Mouse (Mus musculus) gastrocnemius, postnatal 36 days (tissue): ENCODE measurements around the gene Mprip. TPM values are rescaled to one million over a fixed set of nuclear protein-coding genes. Genes with fewer than 3 reads are reported as not detected.
"Not testable (repeated sequence)": the region's sequence is repeated elsewhere in the genome, so short reads cannot be mapped to it uniquely, and the experiment has no call there.

Experiments
- DNase-seq, 2 experiments: peaks; one replicate each; pipeline ENCODE4 v3.0.0; 2022
- intact Hi-C: fragments of 180-260 bp; cut with DNase I; formaldehyde crosslinking; loops from one replicate; pipeline ENCODE4 v1.15.1; 2025
- total RNA-seq, 2 experiments: library from RNA; stranded (reverse); gene quantifications; 2 replicates each; pipeline ENCODE4 v1.2.3; 2021

Mprip gene
- total RNA-seq, 2 experiments from 2014 or later, result 65.7 to 76.2 TPM

DNA sequence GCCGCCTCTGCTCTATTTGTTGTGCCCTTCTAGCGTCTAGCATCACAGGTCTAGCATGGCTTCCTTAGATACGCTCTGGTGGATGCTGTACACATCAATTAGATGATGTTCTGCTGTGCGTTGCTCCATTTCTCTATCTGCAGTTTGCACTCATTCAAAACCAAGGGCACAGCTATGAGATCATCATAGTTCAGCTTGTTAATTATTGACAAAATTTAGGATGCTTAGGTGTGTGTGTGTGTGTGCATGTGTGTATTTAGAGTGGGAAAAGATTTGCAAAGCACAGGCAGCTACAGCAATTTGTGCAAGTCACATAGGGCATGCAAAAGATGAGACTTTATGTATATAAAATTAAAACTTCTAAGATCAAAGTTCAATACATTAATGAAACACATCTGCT, 12.0 kb upstream of the Mprip start:
- intact Hi-C loops, result no loop called here
- no peak for DNase-seq

DNA sequence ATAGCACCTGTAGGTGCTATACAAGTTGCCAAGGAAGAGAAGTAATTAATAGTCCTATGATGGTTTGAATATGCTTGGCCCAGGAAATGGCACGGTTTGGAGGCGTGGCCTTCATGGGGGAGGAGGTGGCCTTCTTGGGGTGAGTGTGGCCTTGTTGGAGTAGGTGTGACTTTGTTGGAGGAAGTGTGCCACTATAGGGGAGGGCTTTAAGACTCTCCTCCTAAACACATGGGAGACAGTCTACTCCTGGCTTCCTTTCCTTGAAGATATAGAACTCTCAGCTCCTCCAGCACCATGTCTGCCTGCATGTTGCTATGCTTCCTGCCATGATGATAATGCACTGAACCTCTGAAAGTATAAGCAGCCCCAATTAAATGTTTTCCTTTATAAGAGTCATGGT, 8.1 kb upstream of the Mprip start:
- no peak for DNase-seq
- intact Hi-C loops, result no loop called here

DNA sequence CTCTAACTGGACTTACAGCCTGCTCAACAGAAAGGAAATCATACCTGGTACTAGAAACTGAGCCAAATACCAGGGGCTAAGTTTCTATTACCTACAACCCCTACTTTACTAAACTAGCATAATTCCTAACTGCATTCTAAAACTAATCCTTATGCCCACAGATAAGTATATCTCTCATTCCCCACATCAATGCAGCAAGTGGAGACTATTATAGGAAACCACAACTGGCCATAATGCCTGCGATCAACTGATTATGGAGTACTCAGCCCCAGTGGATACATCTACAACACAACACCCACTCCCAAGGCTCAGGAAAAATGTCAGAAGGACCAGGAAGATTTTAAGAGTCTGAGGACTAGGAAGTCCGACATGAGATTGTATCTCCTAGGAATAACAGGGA, 7.6 kb upstream of the Mprip start:
- intact Hi-C loops, result no loop called here
- no peak for DNase-seq

DNA sequence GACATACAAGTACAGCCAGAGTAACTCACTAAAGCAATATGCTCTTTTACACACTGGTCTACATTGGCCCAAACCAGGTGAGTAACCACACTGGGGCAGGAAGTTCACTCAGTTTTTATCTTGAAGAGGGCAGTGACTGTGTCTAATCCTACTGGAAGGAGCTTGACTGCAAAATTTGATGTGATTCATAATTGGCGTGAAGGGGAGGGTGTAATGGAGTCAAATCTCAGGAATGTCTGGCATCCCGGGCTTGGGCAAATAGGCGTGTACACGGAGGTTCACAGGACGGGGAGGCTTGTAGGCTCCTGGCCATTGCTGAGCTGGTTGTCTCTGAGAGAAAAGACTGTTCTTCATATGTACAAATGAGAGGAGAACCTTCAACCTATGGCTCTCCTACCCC, 5.8 kb upstream of the Mprip start:
- intact Hi-C loops, result no loop called here
- no peak for DNase-seq

DNA sequence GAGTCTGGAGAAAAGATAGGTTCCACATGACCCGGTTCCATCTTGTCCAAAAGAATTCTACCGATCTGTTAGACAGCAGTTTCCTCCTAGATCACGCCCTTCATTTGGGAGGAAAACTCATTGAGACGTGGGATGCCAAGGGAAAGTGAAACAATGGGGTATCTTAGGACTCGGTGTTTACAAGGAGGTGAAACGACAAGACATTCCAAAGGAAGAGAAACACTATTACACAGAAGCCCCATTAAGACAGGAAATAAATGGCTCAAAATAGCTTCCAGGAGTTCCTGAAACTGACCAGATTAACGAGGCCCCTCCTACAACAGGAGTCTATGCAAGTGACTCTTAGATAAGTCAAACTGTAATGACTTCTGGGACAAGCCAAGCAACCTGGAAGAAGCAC, 5.1 kb upstream of the Mprip start:
- intact Hi-C loops, result no loop called here
- DNase-seq, result no peak

DNA sequence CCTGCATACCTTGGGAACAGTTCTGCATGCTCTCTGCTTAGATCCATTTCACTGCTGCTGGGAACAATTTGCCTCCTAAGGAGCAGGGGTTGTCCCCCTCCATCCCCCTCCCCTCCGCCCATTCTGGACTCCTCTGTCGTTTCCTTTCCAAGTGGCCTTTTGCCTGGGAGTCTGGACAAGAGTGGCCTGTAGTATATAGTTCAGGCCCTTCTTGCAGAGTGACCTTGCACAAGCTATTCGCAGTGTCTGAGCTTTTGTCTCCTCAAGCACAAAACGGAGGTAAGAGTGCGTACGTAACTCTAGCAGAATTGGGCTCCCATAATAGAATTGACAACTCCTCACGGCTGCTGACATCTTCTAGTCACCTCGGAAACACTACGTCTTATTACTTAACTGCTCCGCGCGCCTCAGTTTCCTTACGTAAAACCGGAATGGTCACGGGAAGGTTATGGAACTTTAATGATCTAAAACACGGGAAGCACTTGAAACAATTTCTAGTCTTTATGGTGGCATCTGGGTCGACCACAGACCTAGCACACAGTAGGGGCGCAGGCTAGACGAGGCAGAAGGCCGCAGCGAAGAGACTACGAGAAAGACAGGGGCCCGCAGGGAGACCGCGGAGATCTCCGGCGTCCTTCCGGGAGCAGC, 620 bp downstream of the Mprip start:
- DNase-seq, result no peak
- intact Hi-C loops, result loop anchor here (5.0 kb wide), 1 partner anchor 46 kb away; no protein-coding TSS in a partner anchor

DNA sequence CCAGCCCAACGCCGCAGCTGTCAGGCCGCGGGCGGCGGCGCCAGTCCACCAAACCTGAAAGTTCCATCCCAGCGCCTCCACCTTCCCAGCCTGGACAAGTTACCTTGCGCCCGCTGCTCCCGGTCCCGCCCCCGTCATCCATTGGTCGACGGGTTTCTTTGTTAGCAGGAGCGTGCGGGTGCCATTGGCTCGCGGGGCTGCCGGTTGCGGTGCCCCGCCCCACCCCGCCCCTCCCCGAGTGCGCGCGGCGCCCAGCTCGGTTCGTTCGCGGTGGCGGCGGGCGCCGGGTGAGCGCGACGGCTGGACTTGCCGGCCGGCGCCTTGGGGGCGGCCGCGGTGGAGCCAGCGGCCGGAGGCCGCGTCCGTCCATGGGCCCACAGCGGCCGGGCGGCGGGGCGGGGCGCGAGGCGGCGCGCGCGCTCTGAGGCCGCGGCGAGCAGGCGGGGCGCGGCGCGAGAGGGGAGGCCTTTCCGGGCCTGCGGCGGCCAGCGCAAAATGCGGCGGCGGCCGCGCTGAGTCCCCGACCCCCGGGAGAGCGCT, 1.2 kb downstream of the Mprip start:
- DNase-seq, result peak; percentile 89 to 95
- intact Hi-C loops, result loop anchor here (5.0 kb wide), 1 partner anchor 45 kb away; no protein-coding TSS in a partner anchor

DNA sequence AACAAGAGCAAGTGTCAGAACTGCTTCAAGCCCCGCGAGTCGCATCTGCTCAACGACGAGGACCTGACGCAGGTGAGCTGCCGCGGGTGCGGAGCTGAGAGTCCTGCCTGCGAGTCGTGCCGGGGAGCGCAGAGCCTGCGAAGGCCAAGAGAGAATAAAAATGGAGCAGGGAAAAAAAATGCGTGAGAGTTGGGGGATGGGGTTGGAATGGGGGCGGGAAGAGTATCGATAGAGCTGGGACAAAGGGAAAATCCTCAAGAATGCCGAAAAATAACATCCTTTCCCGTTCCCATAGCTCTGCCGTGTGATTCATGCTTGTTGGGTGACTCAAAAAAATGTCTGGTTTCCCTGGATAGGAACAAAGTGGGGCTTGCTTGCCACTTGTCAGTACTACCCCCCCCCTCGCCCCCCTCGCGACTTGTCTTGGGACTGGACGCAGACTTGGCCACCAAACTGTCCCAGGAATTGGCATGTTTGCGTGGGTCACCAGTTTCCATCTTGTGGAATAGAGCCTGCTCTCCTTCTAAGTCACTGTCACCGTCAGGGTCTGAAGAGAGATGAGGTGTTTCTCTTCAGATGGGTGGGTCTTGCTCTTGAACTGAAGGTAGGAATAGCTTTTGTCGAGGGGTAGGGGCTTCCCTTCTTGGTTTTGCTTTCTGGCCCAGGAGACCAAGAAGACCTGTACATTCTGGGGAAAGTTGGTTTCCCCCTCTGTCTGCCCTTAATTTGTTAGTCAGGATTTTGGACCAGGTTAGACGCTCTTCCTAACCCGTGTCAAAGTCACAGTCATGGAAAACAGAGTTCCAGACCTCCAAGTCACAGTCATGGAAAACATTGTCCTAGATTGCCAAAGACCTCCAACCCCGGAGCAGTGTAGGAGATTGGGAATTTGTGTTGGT, 2.0 kb downstream of the Mprip start:
- DNase-seq, result no peak
- intact Hi-C loops, result loop anchor here (5.0 kb wide), 1 partner anchor 44 kb away; no protein-coding TSS in a partner anchor

DNA sequence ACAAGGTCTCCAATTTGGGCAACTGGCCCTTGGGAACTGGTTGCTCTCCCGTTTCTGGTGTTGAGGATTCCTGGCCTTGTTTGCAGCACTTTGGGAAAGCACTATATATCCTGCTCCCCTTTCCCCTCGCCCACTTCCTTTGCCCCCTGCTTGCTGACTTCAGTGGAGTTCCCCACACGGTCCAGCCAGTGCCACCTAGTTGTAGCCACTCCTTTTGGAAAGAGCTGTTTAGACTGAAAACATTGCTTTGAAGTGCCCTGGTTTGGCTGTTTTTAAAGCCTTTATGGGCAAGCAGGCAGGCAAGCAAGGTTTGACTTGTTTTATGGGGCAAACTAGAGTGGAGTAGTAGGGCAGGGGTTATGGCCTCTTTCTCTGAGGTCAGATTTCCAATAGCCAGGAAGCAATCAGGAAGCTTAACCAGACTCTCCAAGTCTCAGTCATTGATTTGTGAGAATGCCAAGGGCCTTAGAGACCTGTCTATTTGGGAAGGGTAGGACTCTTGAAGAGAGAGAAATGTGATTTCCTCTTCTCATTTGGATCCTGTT, 2.7 kb downstream of the Mprip start:
- intact Hi-C loops, result loop anchor here (5.0 kb wide), 1 partner anchor 43 kb away; no protein-coding TSS in a partner anchor
- no peak for DNase-seq

DNA sequence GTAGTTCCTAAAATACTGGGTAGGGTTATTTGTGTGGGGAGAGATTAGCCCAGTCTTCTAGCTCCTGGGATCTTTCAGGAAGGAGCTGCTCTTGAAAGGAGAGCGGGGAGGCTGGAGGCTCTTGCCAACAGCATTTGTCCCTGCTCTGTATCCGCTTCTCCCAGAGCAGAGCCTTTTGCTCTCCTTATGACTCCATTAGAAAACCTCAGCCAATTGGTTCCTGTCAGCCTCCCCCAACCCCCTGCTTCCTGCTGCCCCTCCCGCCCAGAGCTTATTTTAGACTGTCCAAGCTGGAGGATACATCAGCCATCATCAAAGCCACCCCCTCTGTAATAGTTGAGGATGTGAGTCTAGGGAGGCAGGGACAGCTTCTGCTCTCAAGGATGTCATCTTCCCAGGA, 3.7 kb downstream of the Mprip start:
- intact Hi-C loops, result loop anchor here (5.0 kb wide), 1 partner anchor 42 kb away; no protein-coding TSS in a partner anchor
- peak in 1 of 2 experiments; percentile 47 for DNase-seq

DNA sequence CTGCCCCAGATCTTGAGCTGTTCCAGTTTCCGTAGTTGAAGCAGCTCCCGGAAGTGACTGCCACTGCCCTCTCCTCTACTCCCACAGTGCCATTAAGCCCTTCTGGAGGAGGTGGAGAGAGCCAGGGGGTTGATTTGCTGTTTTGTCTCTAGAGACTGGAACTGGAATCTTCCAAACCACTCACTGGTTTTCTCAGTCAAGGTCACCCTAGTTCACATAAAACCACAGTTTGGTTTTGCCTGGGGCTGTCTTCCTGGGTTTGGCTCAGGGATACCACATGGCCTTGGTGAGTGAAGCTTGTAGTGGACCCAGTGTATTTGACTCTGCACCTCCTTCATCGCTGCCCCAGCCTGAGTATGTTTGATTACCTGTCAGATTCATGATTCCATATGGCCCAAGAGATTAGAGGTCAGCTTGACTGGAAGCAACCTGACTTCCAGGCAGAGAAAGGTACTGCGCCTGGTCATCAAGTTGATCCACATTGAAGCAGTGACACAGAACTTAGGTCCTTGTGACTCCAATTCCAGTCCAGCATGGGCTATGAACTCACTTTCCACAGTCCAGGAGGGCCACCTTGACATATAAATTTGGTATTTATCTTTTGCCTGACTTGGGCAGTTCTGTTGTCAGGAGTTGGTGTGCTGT, 10.1 kb downstream of the Mprip start:
- no peak for DNase-seq
- intact Hi-C loops, result no loop called here

DNA sequence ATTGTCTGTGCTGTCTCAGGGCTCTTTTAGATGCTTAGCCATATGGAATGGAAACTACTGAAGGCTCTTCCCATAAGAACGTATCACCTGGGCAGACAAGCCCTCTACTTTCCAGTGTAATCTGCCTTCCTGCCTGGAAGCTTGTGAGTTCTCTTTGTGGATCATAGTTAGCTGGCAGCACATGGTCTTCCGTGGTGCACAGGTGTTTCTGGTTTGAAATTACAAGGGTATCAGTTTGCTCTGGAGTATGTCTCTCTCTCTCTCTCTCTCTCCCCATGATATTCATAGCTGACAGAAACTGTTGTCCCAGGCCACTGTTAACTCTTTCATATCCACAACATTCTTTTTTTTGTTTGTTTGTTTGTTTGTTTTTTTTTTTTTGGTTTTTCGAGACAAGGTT, 12.9 kb downstream of the Mprip start:
- intact Hi-C loops, result no loop called here
- DNase-seq, result no peak

DNA sequence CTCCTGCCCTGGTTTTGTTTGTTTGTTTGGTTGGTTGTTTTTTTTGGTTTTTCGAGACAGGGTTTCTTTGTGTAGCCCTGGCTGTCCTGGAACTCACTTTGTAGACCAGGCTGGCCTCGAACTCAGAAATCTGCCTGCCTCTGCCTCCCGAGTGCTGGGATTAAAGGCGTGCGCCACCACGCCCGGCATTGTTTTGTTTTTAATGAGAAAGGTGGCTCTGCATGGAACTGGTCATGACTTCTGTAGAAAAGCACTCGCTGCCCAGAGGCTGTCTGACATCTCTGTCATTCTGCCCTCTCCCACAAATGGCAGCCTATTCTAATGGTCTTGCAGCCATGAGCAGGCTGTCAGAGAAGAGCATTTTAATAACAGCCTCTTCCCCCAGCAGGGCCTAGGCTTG, 13.6 kb downstream of the Mprip start:
- intact Hi-C loops, DNase-seq: not testable (repeated sequence)

DNA sequence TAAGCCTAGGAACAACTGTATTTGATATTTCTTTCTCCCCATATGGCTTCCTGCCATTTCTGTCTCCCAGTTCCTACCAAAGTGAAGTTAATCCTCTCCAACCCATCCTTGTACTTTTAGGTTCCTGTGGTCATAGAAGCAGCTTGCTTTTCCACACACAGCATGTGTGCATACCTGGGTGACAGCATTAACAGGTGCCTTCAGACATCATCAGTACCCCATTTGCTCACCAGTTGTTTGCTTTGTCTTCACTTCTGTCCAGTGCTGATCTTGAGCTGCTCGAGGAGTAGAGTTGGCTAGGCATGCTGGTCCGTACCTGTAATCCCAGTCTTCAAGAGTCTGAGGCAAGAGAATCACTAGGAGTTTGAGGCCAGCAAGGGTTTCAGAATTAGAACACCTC, 16.7 kb downstream of the Mprip start:
- DNase-seq, result no peak
- intact Hi-C loops, result no loop called here

DNA sequence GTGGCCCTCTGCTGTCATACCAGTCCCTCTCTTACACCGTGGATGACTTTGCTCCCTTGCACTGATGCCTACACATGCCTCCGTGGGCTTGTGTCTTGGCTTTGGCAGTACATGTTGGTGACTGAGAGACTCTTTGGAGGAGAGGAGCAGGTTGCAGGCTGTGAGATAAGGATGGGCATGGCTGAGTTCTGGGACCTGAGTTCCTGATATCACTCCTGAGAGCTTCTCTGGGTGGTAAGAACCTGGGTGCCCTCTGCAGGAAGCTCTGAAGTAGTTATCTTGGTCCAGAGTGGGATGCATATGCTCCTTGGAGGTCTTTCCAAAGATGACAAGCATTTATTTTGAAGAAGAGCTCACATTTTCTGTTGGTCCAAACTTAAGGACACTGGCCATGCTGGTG, 17.6 kb downstream of the Mprip start:
- no peak for DNase-seq
- intact Hi-C loops, result no loop called here

DNA sequence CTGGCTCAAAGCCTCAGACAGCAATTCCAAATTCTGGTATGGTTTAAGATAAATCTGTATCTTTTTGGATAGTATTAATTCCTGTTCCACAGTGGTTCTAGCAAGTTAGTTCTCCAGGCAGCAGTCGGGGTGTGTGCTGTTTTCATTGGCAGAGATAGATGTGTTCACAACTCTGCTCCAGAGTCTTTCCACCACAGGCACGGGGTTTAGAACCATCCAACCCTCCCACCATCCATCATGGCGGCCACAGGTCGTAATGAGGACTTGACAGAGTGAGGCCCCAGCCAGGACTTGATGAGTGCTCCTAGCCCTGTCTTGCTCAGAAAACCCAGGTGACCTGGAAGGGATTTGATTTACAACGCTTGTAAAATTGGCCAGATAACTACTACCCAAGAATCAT, 19.0 kb downstream of the Mprip start:
- intact Hi-C loops, result no loop called here
- no peak for DNase-seq

DNA sequence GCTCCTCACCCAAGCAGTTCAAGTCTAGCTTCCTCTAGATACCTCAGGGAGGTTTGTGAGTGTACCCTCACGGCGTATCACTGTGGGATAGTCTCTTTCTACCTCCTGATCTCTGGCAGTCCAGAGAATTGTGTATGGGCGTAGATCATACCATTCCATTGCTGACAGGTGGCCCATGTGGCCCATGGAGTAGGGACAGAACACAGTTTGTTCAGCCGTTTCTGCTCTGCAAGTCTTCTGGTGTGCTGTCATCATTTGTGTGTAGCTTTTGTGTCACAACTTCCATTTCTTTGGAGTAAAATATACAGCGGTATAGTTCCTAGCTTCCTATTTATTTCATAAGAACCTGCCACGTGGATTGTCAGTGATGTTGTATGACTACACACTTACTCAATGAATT, 23.9 kb downstream of the Mprip start:
- DNase-seq, result no peak
- intact Hi-C loops, result no loop called here

DNA sequence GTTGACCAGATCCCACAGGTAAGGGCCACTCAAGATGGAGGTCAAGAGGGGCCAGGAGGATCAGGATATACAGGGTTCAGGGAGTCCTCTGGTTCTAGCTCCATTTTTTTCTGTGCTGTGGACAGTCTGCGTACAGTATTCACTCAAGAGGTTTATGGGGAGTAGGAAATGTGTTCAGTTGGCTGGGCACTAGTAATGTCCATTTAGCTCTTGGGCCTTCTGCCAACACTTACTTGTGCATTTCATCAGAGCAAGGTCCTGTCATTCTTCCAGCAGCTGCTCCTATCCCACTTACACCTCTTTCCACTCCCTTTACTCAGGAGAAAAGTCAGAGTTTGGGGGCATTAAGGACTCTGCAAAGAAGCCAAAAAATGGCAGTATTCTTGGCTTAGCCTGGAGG, 33.4 kb downstream of the Mprip start:
- intact Hi-C loops, result no loop called here
- DNase-seq, result no peak

DNA sequence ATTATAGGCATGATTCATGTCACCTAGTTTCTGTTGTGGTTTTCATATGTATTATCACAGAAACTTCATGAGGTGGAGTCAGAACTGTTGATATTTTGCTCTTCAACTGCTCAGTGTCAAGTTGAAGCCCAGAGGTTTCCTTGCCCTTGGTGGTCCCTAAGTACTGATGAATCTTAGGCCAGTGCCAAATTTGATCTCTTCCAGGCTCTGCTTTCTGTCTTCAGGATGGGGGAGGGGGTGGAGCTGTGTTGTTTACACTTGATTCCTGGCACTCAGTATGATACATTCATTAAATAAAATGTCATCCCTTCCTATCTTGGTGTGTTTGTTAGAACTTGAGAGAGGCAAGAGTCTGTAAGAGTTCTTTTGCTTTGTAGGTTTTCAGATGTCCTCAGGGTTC, 34.4 kb downstream of the Mprip start:
- intact Hi-C loops, result no loop called here
- no peak for DNase-seq

DNA sequence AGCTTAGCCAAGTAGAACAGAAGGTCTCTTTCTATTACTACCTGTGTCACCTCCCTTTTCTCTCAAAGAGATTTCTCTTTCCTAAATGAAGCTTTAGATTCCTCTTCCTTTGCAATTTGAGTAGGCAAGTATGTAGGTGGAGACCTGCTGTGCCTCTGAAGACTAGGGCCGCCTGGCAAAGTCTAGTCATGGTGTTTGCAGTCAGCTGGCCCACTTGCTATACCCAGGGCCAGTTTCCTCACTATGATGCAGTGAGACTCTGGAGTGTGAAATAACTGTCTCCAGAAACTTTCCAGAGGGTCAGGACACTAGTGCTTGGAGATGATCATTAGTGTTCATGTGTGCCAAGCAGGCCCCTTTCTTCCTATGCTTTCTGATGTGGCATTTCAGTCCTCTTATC, 36.5 kb downstream of the Mprip start:
- intact Hi-C loops, result no loop called here
- no peak for DNase-seq

DNA sequence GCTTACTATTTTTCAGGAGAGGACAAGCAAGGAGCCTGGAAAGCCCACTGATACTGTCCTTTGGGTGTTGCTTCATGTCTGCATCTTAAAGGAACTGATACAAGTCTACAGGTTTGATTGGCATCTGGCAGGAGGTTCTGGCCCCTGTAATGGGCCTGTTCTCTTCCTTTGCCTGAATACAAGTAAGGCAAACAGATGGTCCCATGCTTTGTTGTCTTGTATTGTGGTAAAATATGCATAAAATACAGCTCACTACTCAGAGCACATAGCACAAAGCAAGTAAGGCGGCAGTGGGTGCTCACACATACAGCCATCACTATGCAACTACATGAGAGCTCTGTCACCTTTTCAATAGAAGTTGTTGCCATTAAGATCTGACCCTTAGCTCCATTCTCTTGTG, 39.7 kb downstream of the Mprip start:
- DNase-seq, result no peak
- intact Hi-C loops, result no loop called here
